Mouse (Mus musculus) forebrain, embryonic 13.5 days (tissue): ENCODE results near the gene Hes1. TPM values are rescaled to one million over a fixed set of nuclear protein-coding genes. Genes with fewer than 3 reads are reported as not detected.

Experiments
- ATAC-seq: fragments of 200-750 bp; cut with Nextera tagmentation; 2 replicates; pipeline ENCODE4 v1.8.0; 2017
- H3K27ac ChIP-seq: fragments of 300-500 bp; sonication (generic); 2 replicates; pipeline ENCODE4 v1.5.1; 2015; ENCODE audit warnings: inconsistent platforms, mild to moderate bottlenecking, moderate library complexity
- H3K27me3 ChIP-seq: fragments of 300-500 bp; sonication (generic); 2 replicates; pipeline ENCODE4 v1.6.1; 2015; ENCODE audit warnings: mild to moderate bottlenecking, inconsistent platforms
- H3K36me3 ChIP-seq: fragments of 300-500 bp; sonication (generic); 2 replicates; pipeline ENCODE4 v1.6.1; 2015; ENCODE audit warnings: mild to moderate bottlenecking, inconsistent platforms; ENCODE audit not compliant: poor library complexity, severe bottlenecking
- H3K4me1 ChIP-seq: fragments of 300-500 bp; sonication (generic); 2 replicates; pipeline ENCODE4 v1.6.1; 2015; ENCODE audit warnings: inconsistent platforms
- H3K4me2 ChIP-seq: fragments of 300-500 bp; sonication (generic); 2 replicates; pipeline ENCODE4 v1.6.1; 2015; ENCODE audit warnings: inconsistent platforms, mild to moderate bottlenecking, moderate library complexity
- H3K4me3 ChIP-seq: fragments of 300-500 bp; sonication (generic); 2 replicates; pipeline ENCODE4 v1.5.1; 2015; ENCODE audit warnings: mild to moderate bottlenecking, inconsistent platforms
- H3K9ac ChIP-seq: fragments of 300-500 bp; sonication (generic); 2 replicates; pipeline ENCODE4 v1.6.1; 2015; ENCODE audit warnings: mild to moderate bottlenecking, inconsistent platforms
- H3K9me3 ChIP-seq: fragments of 300-500 bp; sonication (generic); replicated peaks from 2 replicates; pipeline ENCODE4 v1.6.1; 2016; ENCODE audit warnings: inconsistent platforms
- WGBS: fragments of 180-500 bp; shearing (Covaris S2); methylation state at CpG from one replicate; pipeline ENCODE4 v1.1.7; 2015; 5-methylcytosine and 5-hydroxymethylcytosine counted together
- polyA plus RNA-seq: library from polyadenylated mRNA; unstranded; fragments of >200 nt; fragmentation: Nextera tagmentation; extraction: Ambion mirVana; gene quantifications from 2 replicates; pipeline ENCODE4 v1.2.1, GENCODE M21; 2015

Gene Hes1
- 29.9 and 30.4 TPM in 2 replicates for polyA plus RNA-seq

DNA sequence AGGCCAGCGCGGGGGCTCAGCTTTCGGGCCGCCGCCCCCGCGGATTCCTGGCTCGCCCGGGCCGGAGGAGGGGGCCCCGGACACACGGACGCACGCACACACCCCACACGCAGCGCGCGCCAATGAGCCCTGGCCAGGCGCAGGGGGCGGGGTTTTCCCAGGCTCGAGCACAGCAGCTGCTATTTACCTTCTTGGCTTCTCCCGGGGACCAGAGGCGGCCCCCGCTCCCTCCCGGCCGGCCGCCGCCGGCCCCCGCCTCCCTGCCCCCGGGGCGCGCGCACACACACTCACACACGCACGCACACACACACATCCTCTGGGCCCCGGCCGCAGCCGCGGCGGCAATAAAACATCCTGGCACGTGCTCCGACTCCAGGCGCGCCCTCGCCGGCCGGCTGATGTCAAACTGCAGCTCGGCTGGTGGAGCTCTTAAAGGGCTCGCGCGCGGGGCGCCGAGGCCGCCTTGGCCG lies at the start of gene Hes1:
Gene Hes1, plus strand, starts transcription at position 401 of the 470 bp plus-strand sequence.
- Histone ChIP-seq H3K9ac (peak within 1 kb of the TSS; percentile 81), H3K27me3 (peaks cover 34% of the 10 kb centered on the region), H3K27ac (peak within 1 kb of the TSS; percentile 89), H3K4me2 (peak within 1 kb of the TSS; percentile 99), H3K36me3 (no peaks in the 10 kb centered on the region), H3K4me3 (peak within 1 kb of the TSS; percentile 69), H3K4me1 (peaks cover 83% of the 10 kb centered on the region), H3K9me3 (no peaks in the 10 kb centered on the region)
- ATAC-seq, result peak; percentile 73
- WGBS, result under 1% methylated on average over 35 of the region's 57 CpGs

DNA sequence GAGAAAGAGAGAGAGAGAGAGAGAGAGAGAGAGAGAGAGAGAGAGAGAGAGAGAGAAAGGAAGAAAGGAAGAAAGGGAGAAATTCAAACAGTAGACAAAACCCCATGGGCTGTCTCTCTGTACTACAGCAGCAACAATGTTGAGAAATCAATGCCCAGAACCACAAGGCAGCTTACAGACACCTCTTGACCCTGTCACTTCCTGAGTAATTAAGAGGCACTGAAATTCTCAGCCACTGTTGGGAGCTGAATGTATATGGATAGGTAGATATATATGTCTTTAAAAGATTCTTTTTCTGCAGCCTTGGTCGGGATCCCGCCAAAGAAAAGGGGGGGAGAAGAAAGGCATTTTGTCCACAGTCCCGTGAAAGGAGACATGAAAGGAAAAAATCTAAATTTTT lies 48.1 kb upstream of the Hes1 start:
- Histone ChIP-seq H3K36me3 (no peaks in the 10 kb centered on the region), H3K27me3 (peaks cover 49% of the 10 kb centered on the region), H3K4me2 (no peak overlapping the region), H3K27ac (no peak overlapping the region), H3K4me3 (no peak overlapping the region), H3K9ac (no peak overlapping the region), H3K4me1 (peaks cover 28% of the 10 kb centered on the region), H3K9me3 (no peaks in the 10 kb centered on the region)
- WGBS, result 41% methylated on average over 3 of the region's 3 CpGs
- no peak for ATAC-seq

DNA sequence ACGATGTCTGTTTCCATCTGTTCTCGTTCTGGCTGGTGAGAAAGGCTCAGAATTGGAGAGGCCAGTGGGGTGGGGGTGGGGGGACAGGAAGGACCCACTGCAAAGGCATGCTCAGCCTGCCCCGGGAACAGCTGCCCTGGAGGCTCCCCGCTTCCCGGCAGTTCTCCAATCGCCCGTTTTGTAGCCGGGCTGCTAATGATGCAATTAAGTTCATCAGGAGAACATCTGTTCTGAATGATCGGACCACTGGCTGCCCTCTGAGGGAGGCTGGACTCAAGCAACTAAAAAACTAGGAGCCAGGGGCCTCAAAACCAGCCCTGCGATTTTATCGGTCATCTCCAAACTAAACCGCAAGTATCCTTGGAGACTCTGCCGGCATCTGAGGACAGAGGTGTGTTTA lies 44.1 kb upstream of the Hes1 start:
- no peak for ATAC-seq
- Histone ChIP-seq H3K9ac (no peak overlapping the region), H3K36me3 (no peaks in the 10 kb centered on the region), H3K27me3 (peaks cover 51% of the 10 kb centered on the region), H3K4me3 (no peak overlapping the region), H3K4me1 (peaks cover 61% of the 10 kb centered on the region), H3K27ac (no peak overlapping the region), H3K4me2 (peak overlapping the region; percentile 32), H3K9me3 (no peaks in the 10 kb centered on the region)
- WGBS, result 9% methylated on average over 13 of the region's 13 CpGs

DNA sequence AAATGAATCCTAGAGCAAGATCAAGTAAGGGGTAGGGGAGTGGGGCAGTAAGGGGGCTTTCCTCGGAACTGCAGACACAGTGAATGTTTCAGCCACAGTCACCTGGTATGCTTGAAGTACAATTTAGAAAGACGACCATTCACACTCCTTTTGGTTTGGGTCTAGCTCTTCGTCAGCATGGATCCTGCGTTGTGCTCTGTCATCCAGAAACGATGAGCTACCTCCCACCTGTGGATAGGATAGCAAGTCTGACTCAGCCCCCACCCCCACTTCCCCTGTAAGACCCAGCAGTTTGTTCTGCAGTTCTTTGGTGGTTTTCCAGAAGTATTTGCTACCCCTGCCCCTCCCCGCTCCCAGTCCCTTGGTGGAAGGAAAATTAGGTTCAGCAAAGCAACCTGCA lies 41.8 kb upstream of the Hes1 start:
- Histone ChIP-seq H3K4me2 (peak overlapping the region; percentile 36), H3K9me3 (no peaks in the 10 kb centered on the region), H3K4me3 (no peak overlapping the region), H3K4me1 (peaks cover 56% of the 10 kb centered on the region), H3K9ac (no peak overlapping the region; the same call in 1 of the 2 replicates), H3K36me3 (no peaks in the 10 kb centered on the region), H3K27ac (peak overlapping the region; percentile 21), H3K27me3 (peaks cover 64% of the 10 kb centered on the region)
- ATAC-seq, result no peak
- WGBS, result 28% methylated on average over 6 of the region's 6 CpGs

DNA sequence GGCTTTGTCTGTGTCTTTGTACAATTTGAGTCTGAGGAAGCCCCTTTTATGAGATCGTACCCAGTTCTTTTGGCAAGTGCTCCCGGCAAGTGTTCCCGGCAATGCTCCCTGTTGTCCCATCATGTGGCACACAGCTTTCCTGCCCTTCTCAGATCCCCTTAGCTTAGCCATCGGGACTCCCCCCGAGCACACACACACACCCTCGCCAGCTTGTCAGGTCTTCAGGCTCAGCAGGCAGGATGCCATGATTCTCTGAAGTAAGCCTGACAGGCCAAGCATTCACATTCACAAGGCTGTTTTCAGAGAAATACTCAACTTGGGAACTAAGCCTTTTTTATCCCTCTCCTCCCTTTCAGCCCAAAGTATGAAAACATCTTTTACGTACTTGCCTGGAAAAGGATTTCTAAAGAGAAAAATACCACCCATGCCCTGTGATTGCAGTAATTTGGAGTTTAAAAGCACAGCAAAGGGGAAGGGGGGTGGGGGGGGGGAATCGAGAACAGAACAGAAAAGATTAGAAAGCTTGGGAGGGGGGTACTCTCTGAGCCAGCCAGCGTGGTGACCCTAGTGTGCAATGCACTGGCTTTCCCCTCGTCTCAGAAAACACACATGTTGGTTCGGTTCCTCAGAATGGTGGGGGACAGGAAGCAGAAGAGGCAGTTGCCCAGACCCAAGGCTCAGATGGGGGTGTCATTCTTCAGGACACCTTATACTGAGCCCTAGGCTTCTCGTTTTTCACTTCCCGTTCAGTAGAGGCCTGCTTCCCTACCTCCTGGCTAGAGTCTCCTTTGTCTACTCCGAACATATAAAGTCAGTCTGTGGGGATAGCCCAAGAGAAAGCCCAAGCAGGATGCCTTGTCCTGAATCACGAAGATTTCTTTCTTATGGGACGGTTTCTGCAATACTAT lies 41.0 kb upstream of the Hes1 start:
- no peaks in the 10 kb centered on the region for H3K9me3 ChIP-seq
- peaks cover 58% of the 10 kb centered on the region for H3K27me3 ChIP-seq
- no peak overlapping the region for H3K4me3 ChIP-seq
- H3K4me2 ChIP-seq, result peak overlapping the region; percentile 36
- no peaks in the 10 kb centered on the region for H3K36me3 ChIP-seq
- peak overlapping the region; percentile 21 for H3K27ac ChIP-seq
- 20% methylated on average over 16 of the region's 16 CpGs for WGBS
- peak; percentile 88 for ATAC-seq
- no peak overlapping the region; the same call in 1 of the 2 replicates for H3K9ac ChIP-seq
- H3K4me1 ChIP-seq, result peaks cover 63% of the 10 kb centered on the region

DNA sequence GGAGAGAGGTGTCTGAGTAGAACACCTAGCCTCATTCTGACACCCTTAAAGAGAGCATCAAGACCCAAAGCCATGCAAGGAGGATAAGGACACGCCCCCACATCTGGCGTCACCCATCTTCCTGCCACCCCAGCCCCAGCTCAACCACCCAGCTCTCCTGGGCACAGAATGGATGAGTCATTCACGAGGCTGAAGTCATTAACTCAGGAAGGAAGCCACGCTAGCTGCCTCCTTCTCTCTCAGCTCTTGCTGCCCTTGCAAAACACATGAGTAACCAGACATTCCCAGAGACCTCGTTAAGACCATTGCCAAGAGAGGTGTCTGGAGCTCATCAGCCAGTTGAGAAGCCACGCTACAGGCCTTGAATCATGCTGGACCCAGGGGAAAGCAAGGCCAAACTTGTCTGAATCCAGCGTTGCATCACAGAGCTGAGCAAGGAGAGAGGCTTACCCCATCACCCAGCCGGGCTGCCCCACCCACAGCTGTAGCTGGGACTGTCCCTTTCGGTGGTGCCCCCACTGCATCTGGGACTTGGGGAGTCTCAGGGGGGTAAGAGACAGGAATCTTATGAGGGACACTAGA lies 39.4 kb upstream of the Hes1 start:
- peaks cover 66% of the 10 kb centered on the region for H3K4me1 ChIP-seq
- 69% methylated on average over 9 of the region's 9 CpGs for WGBS
- H3K27me3 ChIP-seq, result peaks cover 43% of the 10 kb centered on the region

DNA sequence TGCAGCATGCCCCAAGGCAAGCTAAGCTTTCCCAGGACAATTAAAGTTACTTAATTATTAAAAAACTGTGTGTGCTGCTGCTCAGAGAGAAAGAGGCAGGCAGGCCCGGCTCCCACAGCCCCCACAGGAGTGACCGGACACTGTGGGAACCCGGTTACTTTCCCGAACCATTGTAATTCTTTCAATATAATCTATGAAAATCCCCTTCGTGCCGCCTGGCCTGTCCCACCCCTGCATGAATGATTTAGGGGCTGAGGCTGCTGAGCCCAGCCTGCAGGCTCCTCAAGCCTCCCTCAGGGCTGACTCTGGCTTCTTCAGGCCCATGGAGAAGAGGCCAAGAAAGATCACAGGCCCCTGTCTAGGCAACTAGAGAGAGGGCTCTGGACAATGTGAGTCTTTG lies 36.0 kb upstream of the Hes1 start:
- WGBS, result 5% methylated on average over 6 of the region's 6 CpGs
- no peak for ATAC-seq
- Histone ChIP-seq H3K36me3 (no peaks in the 10 kb centered on the region), H3K27me3 (peaks cover 28% of the 10 kb centered on the region), H3K9me3 (no peaks in the 10 kb centered on the region), H3K4me1 (peaks cover 45% of the 10 kb centered on the region), H3K4me3 (no peak overlapping the region), H3K27ac (no peak overlapping the region), H3K4me2 (no peak overlapping the region), H3K9ac (no peak overlapping the region)

More for the DNA sequence above, 39.4 kb upstream of the Hes1 start:
- ATAC-seq, result no peak
- Histone ChIP-seq H3K4me3 (no peak overlapping the region), H3K9ac (no peak overlapping the region), H3K27ac (no peak overlapping the region), H3K9me3 (no peaks in the 10 kb centered on the region), H3K4me2 (no peak overlapping the region), H3K36me3 (no peaks in the 10 kb centered on the region)

DNA sequence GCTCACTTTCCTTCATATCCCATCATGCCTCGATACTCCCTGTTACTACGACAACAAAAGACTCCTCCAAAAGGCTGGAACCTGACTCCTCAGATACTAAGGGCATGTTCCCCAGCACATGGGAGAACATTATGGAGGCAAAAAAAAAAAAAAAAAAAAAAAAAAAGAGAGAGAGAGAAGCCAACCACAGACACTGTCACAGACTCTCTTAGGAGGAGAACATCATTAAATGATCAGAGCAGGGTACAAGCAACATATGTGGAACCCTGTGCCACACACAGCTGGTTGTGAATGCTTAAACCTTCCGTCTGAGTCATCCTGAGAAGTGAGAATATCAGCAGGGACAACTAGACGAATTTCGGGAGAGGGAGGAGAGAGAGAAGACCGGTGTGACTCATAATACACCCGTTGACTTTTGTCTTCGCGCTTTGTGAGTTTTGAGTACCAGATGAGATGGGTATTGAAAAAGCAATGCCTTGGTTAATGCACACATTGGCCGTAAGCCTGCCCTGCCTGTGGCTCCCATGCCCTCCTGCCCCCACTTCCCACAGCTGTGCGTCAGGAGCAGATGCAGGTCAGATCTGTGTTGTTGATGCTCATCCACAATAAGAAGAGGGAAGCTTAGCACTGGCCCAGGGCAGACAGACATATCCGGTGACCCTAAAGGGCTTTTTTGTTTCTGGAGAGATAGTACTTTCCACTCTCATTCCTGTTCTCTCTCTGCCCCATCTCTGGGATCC lies 34.8 kb upstream of the Hes1 start:
- Histone ChIP-seq H3K4me2 (no peak overlapping the region), H3K27me3 (peaks cover 23% of the 10 kb centered on the region), H3K9ac (no peak overlapping the region), H3K27ac (no peak overlapping the region), H3K9me3 (no peaks in the 10 kb centered on the region), H3K36me3 (no peaks in the 10 kb centered on the region), H3K4me3 (no peak overlapping the region), H3K4me1 (peaks cover 38% of the 10 kb centered on the region)
- 71% methylated on average over 12 of the region's 12 CpGs for WGBS
- ATAC-seq, result no peak

DNA sequence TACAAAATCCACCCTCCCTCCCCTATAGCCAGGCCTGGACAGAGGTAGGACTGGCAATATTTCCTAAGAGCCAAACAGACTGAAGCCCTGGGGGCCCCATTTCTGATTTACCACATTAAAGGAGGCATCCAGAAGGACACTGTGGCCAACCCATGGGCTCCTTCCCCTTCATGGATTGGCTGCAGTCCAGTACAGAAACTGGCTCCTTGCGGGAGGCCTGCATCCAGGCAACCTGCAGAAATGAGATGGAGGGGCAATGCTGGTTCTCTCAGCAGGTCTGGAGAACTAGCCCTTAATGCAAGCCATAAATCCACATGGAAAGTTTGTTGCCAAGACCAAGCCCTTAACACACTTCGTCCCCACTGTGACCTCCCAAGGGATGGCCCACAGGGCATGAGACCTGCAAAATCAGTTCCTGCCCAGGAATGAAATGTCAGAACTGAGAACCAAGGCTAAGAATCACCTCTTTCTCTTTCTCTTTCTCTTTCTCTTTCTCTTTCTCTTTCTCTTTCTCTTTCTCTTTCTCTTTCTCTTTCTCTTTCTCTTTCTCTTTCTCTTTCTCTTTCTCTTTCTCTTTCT lies 31.8 kb upstream of the Hes1 start:
- 0 out of 2 replicates have a peak, but pooled peaks cover 5% of the 10 kb centered on the region for H3K27me3 ChIP-seq
- H3K4me2 ChIP-seq, result no peak overlapping the region
- H3K27ac ChIP-seq, result no peak overlapping the region
- peaks cover 32% of the 10 kb centered on the region for H3K4me1 ChIP-seq
- WGBS, result 84% methylated on average over 2 of the region's 2 CpGs
- no peak overlapping the region for H3K4me3 ChIP-seq
- ATAC-seq, result no peak
- H3K36me3 ChIP-seq, result no peaks in the 10 kb centered on the region
- H3K9ac ChIP-seq, result no peak overlapping the region
- H3K9me3 ChIP-seq, result no peaks in the 10 kb centered on the region

DNA sequence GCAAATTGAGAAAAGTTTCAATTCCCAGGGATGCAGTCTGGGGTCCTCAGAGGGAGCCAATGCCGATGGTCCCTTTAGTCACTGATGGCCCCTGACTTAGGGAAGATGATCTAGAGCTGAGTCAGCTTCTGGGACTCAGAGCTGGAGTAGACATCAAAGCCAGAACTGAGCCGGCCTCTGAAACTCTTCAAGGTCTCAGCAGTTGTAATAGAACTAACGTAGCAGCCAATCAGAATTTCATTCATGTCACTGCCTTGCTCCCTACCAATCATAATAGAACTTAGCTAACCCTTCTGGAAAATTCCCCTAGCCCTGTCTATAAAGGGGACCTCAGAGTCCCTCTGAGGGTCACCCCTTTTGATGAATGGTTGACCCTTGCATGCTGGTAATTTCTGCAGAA lies 30.8 kb upstream of the Hes1 start:
- H3K36me3 ChIP-seq, result no peaks in the 10 kb centered on the region
- H3K27me3 ChIP-seq, result peaks cover 10% of the 10 kb centered on the region
- H3K9me3 ChIP-seq, result no peaks in the 10 kb centered on the region
- no peak for ATAC-seq
- no peak overlapping the region for H3K4me2 ChIP-seq
- H3K9ac ChIP-seq, result no peak overlapping the region
- peaks cover 27% of the 10 kb centered on the region for H3K4me1 ChIP-seq
- WGBS, result 71% methylated on average over 3 of the region's 3 CpGs
- H3K27ac ChIP-seq, result no peak overlapping the region
- no peak overlapping the region for H3K4me3 ChIP-seq

DNA sequence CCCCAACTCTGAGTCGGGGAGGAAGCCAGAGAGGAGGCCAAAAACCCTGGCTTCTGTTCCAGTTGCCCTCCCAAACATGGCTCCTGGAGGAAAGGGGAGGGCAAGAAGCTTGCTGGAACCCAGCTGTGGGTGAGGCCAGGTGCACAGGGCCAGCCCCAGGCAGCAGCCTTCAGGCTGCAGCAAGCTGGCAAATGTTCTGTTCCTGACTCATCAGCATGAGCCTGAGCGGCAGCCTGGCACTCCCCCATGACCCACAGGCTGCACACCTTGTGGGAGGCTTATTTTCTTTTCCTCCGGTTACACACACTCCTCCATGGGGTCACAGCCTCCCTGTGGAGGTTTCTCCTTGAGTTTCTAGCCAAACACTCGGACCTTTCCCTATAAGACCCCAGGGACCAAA lies 30.2 kb upstream of the Hes1 start:
- Histone ChIP-seq H3K9ac (no peak overlapping the region), H3K4me2 (no peak overlapping the region), H3K4me1 (peaks cover 28% of the 10 kb centered on the region), H3K9me3 (no peaks in the 10 kb centered on the region), H3K4me3 (no peak overlapping the region), H3K36me3 (no peaks in the 10 kb centered on the region), H3K27me3 (peaks cover 14% of the 10 kb centered on the region), H3K27ac (no peak overlapping the region)
- no peak for ATAC-seq
- WGBS, result 71% methylated on average over 4 of the region's 4 CpGs
